Mouse (Mus musculus): ENCODE data around the gene 9530003J23Rik.

9530003J23Rik gene

GRCm38 (mm10) chr10:117193364-117193763 lies 45.1 kb downstream of the 9530003J23Rik start:
- no peak for DNase-seq (ENCODE audit: extremely low read depth, insufficient read length, low spot score)

GRCm38 (mm10) chr10:117185399-117186089 lies 53.0 kb downstream of the 9530003J23Rik start:
- DNase-seq (ENCODE audit: extremely low read depth, insufficient read length, low spot score), result no peak

All from 3134 (cell line).